Mouse (Mus musculus) embryonic facial prominence, embryonic 14.5 days (tissue): ENCODE measurements around the gene Eps8. TPM values are rescaled to one million over a fixed set of nuclear protein-coding genes. Genes with fewer than 3 reads are reported as not detected.

Source experiments
- ATAC-seq: fragments of 200-750 bp; cut with Nextera tagmentation; 2 replicates; pipeline ENCODE4 v1.8.0; 2017; ENCODE audit warnings: low read depth, moderate number of reproducible peaks, moderate TSS enrichment
- DNase-seq: peaks from one replicate; pipeline ENCODE4 v3.0.0-alpha.2; 2015; ENCODE audit warnings: low spot score
- H3K27ac ChIP-seq: fragments of 300-500 bp; sonication (generic); replicated peaks from 2 replicates; pipeline ENCODE4 v1.5.1; 2014; ENCODE audit warnings: low read depth, mild to moderate bottlenecking, low read length, moderate library complexity
- H3K27me3 ChIP-seq: fragments of 300-500 bp; sonication (generic); replicated peaks from 2 replicates; pipeline ENCODE4 v1.6.1; 2014; ENCODE audit warnings: low read length; ENCODE audit not compliant: control insufficient read depth, insufficient read depth
- H3K36me3 ChIP-seq: fragments of 300-500 bp; sonication (generic); 2 replicates; pipeline ENCODE4 v1.6.1; 2014; ENCODE audit warnings: low read length, mixed read lengths; ENCODE audit not compliant: control insufficient read depth, insufficient read depth
- H3K4me1 ChIP-seq: fragments of 300-500 bp; sonication (generic); 2 replicates; pipeline ENCODE4 v1.6.1; 2014; ENCODE audit warnings: antibody characterized with exemption, low read length; ENCODE audit not compliant: control insufficient read depth, insufficient read depth
- H3K4me2 ChIP-seq: fragments of 300-500 bp; sonication (generic); 2 replicates; pipeline ENCODE4 v1.6.1; 2014; ENCODE audit warnings: low read depth, mild to moderate bottlenecking, low read length, moderate library complexity, mixed read lengths
- H3K4me3 ChIP-seq: fragments of 300-500 bp; sonication (generic); 2 replicates; pipeline ENCODE4 v1.5.1; 2014; ENCODE audit warnings: low read depth, mild to moderate bottlenecking, low read length
- H3K9ac ChIP-seq: fragments of 300-500 bp; sonication (generic); 2 replicates; pipeline ENCODE4 v1.6.1; 2014; ENCODE audit warnings: low read depth, mild to moderate bottlenecking, low read length, moderate library complexity, mixed read lengths
- H3K9me3 ChIP-seq: fragments of 300-500 bp; sonication (generic); 2 replicates; pipeline ENCODE4 v1.6.1; 2016; ENCODE audit warnings: low read length; ENCODE audit not compliant: control insufficient read depth
- WGBS: fragments of 180-500 bp; shearing (Covaris S2); extraction: QIAGEN DNeasy Blood & Tissue Kit; methylation state at CpG from one replicate; pipeline ENCODE4 v1.1.7; 2014; 5-methylcytosine and 5-hydroxymethylcytosine counted together
- polyA plus RNA-seq: library from polyadenylated mRNA; unstranded; fragments of >200 nt; fragmentation: Nextera tagmentation; extraction: Ambion mirVana; gene quantifications from 2 replicates; pipeline ENCODE4 v1.2.1, GENCODE M21; 2014

The Eps8 gene
- polyA plus RNA-seq, 1 experiment from 2014 or later: 28.7 TPM

- Histone ChIP-seq H3K9me3 (no peaks in the 10 kb centered on the region), H3K27me3 (no peaks in the 10 kb centered on the region), H3K4me1 (no peaks in the 10 kb centered on the region), H3K36me3 (peaks cover 15% of the 10 kb centered on the region), H3K9ac (no peak overlapping the region), H3K27ac (no peak overlapping the region), H3K4me3 (no peak overlapping the region), H3K4me2 (no peak overlapping the region)
- DNase-seq (no peak), ATAC-seq (no peak)
- WGBS: 91% methylated on average over 8 of the region's 8 CpGs
Measured at GRCm38 (mm10) chr6:137532758-137533157, 121.9 kb downstream of the Eps8 start.

- ATAC-seq: no peak
- DNase-seq: no peak
- no peak overlapping the region for H3K27ac ChIP-seq
- 0 out of 2 replicates have a peak, but pooled peaks cover 3% of the 10 kb centered on the region for H3K36me3 ChIP-seq
- no peak overlapping the region for H3K9ac ChIP-seq
- no peaks in the 10 kb centered on the region for H3K4me1 ChIP-seq
- 23% methylated on average over 3 of the region's 3 CpGs for WGBS
- no peaks in the 10 kb centered on the region for H3K9me3 ChIP-seq
- H3K27me3 ChIP-seq: no peaks in the 10 kb centered on the region
- H3K4me2 ChIP-seq: no peak overlapping the region
- H3K4me3 ChIP-seq: no peak overlapping the region
Measured at GRCm38 (mm10) chr6:137525769-137526168, 128.9 kb downstream of the Eps8 start.

GRCm38 (mm10) chr6:137520343-137520704 is 134.4 kb downstream of the Eps8 start:
- 82% methylated on average over 8 of the region's 8 CpGs for WGBS

GRCm38 (mm10) chr6:137519529-137520342 is 134.9 kb downstream of the Eps8 start:
- WGBS: 76% methylated on average over 11 of the region's 11 CpGs
- H3K4me1 ChIP-seq: no peaks in the 10 kb centered on the region
- no peak overlapping the region for H3K27ac ChIP-seq
- DNase-seq (no peak), ATAC-seq (no peak)
- H3K4me3 ChIP-seq: no peak overlapping the region
- no peaks in the 10 kb centered on the region for H3K27me3 ChIP-seq
- no peaks in the 10 kb centered on the region for H3K9me3 ChIP-seq
- peaks cover 12% of the 10 kb centered on the region; the same call in 1 of the 2 replicates for H3K36me3 ChIP-seq
- H3K9ac ChIP-seq: no peak overlapping the region
- H3K4me2 ChIP-seq: no peak overlapping the region

More at GRCm38 (mm10) chr6:137520343-137520704, 134.4 kb downstream of the Eps8 start:
- Histone ChIP-seq H3K9me3 (no peaks in the 10 kb centered on the region), H3K9ac (no peak overlapping the region), H3K4me3 (no peak overlapping the region), H3K4me1 (no peaks in the 10 kb centered on the region), H3K4me2 (no peak overlapping the region), H3K36me3 (0 out of 2 replicates have a peak, but pooled peaks cover 7% of the 10 kb centered on the region), H3K27ac (no peak overlapping the region), H3K27me3 (no peaks in the 10 kb centered on the region)
- no peak for ATAC-seq
- no peak for DNase-seq

GRCm38 (mm10) chr6:137514872-137515271 is 139.8 kb downstream of the Eps8 start:
- Histone ChIP-seq H3K36me3 (peaks cover 28% of the 10 kb centered on the region), H3K9ac (no peak overlapping the region), H3K4me1 (no peaks in the 10 kb centered on the region), H3K4me3 (no peak overlapping the region), H3K4me2 (no peak overlapping the region), H3K9me3 (no peaks in the 10 kb centered on the region), H3K27me3 (no peaks in the 10 kb centered on the region), H3K27ac (no peak overlapping the region)
- ATAC-seq (no peak), DNase-seq (no peak)
- 78% methylated on average over 4 of the region's 4 CpGs for WGBS

- Histone ChIP-seq H3K27ac (no peak overlapping the region), H3K4me1 (no peaks in the 10 kb centered on the region), H3K27me3 (no peaks in the 10 kb centered on the region), H3K9ac (no peak overlapping the region), H3K9me3 (no peaks in the 10 kb centered on the region), H3K36me3 (peaks cover 39% of the 10 kb centered on the region), H3K4me2 (no peak overlapping the region), H3K4me3 (no peak overlapping the region)
- no peak for ATAC-seq
- no peak for DNase-seq
- 72% methylated on average over 5 of the region's 5 CpGs for WGBS
Measured at GRCm38 (mm10) chr6:137512753-137513152, 141.9 kb downstream of the Eps8 start.

- H3K4me2 ChIP-seq: no peak overlapping the region
- H3K27ac ChIP-seq: no peak overlapping the region
- 78% methylated on average over 14 of the region's 14 CpGs for WGBS
- no peaks in the 10 kb centered on the region for H3K4me1 ChIP-seq
- DNase-seq (no peak), ATAC-seq (no peak)
- H3K4me3 ChIP-seq: no peak overlapping the region
- no peak overlapping the region for H3K9ac ChIP-seq
- no peaks in the 10 kb centered on the region for H3K9me3 ChIP-seq
- H3K36me3 ChIP-seq: peaks cover 42% of the 10 kb centered on the region
- H3K27me3 ChIP-seq: no peaks in the 10 kb centered on the region
Measured at GRCm38 (mm10) chr6:137509341-137510045, 145.2 kb downstream of the Eps8 start.

- DNase-seq (no peak), ATAC-seq (no peak)
- no peak overlapping the region for H3K4me3 ChIP-seq
- no peak overlapping the region for H3K27ac ChIP-seq
- 95% methylated on average over 19 of the region's 19 CpGs for WGBS
- no peak overlapping the region for H3K9ac ChIP-seq
- peaks cover 46% of the 10 kb centered on the region for H3K36me3 ChIP-seq
- H3K4me2 ChIP-seq: no peak overlapping the region
- no peaks in the 10 kb centered on the region for H3K4me1 ChIP-seq
- H3K27me3 ChIP-seq: no peaks in the 10 kb centered on the region
- no peaks in the 10 kb centered on the region for H3K9me3 ChIP-seq
Measured at GRCm38 (mm10) chr6:137508936-137509335, 145.7 kb downstream of the Eps8 start.
